Mouse (Mus musculus): ENCODE results near the gene Gm20890.
"Not testable (repeated sequence)": the region's sequence is repeated elsewhere in the genome, so short reads cannot be mapped to it uniquely, and the experiment has no call there.

Gene Gm20890

DNA sequence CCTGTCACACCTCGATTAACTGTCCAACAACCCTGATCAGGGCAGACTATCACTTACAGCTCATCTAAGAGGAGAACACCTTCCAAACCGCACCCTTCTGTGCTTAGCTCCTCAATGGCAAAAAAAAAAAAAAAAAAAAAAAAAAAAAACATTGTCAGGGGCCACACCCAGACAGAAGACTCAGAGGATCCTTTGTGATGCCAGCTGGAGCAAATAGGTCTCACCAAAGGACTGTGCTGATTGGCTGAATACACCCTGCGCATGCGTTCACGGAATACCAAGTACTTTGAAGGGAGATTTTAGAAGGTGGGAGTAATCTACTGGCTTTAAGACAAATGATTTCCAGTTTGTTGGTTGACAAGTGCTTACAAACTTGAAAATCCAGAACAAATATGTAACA is at the start of gene Gm20890:
Gene Gm20890, minus strand, starts transcription at position 101 of the 400 bp plus-strand sequence.
- DNase-seq (ENCODE audit: low read depth, low spot score), result not testable (repeated sequence)

All from brain, adult 2 months (tissue).